Mouse (Mus musculus) lung, embryonic 14.5 days (tissue): ENCODE data around the gene Cpt1c. TPM values are rescaled to one million over a fixed set of nuclear protein-coding genes. Genes with fewer than 3 reads are reported as not detected.
"Not testable (repeated sequence)": the region's sequence is repeated elsewhere in the genome, so short reads cannot be mapped to it uniquely, and the experiment has no call there.

Source experiments
- ATAC-seq: fragments of 200-750 bp; cut with Nextera tagmentation; 2 replicates; pipeline ENCODE4 v1.8.0; 2017; ENCODE audit warnings: mild to moderate bottlenecking, moderate TSS enrichment, moderate library complexity; ENCODE audit not compliant: insufficient read depth
- DNase-seq: peaks from one replicate; pipeline ENCODE4 v3.0.0-alpha.2; 2015
- H3K27ac ChIP-seq: fragments of 300-500 bp; sonication (generic); 2 replicates; pipeline ENCODE4 v1.5.1; 2014; ENCODE audit warnings: low read depth, mild to moderate bottlenecking, moderate library complexity
- H3K27me3 ChIP-seq: fragments of 300-500 bp; sonication (generic); 2 replicates; pipeline ENCODE4 v1.6.1; 2014; ENCODE audit warnings: low read length, control low read depth; ENCODE audit not compliant: insufficient read depth
- H3K36me3 ChIP-seq: fragments of 300-500 bp; sonication (generic); 2 replicates; pipeline ENCODE4 v1.6.1; 2014; ENCODE audit warnings: control low read depth; ENCODE audit not compliant: insufficient read depth
- H3K4me1 ChIP-seq: fragments of 300-500 bp; sonication (generic); 2 replicates; pipeline ENCODE4 v1.6.1; 2014; ENCODE audit warnings: antibody characterized with exemption, control low read depth; ENCODE audit not compliant: insufficient read depth
- H3K4me2 ChIP-seq: fragments of 300-500 bp; sonication (generic); 2 replicates; pipeline ENCODE4 v1.6.1; 2014; ENCODE audit warnings: mild to moderate bottlenecking
- H3K4me3 ChIP-seq: fragments of 300-500 bp; sonication (generic); 2 replicates; pipeline ENCODE4 v1.5.1; 2014; ENCODE audit warnings: low read depth, low read length
- H3K9ac ChIP-seq: fragments of 300-500 bp; sonication (generic); 2 replicates; pipeline ENCODE4 v1.6.1; 2014
- H3K9me3 ChIP-seq: fragments of 300-500 bp; sonication (generic); 2 replicates; pipeline ENCODE4 v1.6.1; 2016; ENCODE audit warnings: low read depth, low read length, control low read depth
- CTCF ChIP-seq: IDR thresholded peaks from 2 replicates; pipeline ENCODE4 v1.5.1; 2016; ENCODE audit warnings: antibody characterized with exemption, low read depth
- WGBS: fragments of 180-500 bp; shearing (Covaris S2); extraction: QIAGEN DNeasy Blood & Tissue Kit; methylation state at CpG from one replicate; pipeline ENCODE4 v1.1.7; 2014; 5-methylcytosine and 5-hydroxymethylcytosine counted together
- polyA plus RNA-seq: library from polyadenylated mRNA; unstranded; fragments of >200 nt; fragmentation: Nextera tagmentation; extraction: Ambion mirVana; gene quantifications from 2 replicates; pipeline ENCODE4 v1.2.1, GENCODE M21; 2014

Gene Cpt1c
- 14.9 and 15.5 TPM in 2 replicates for polyA plus RNA-seq

DNA sequence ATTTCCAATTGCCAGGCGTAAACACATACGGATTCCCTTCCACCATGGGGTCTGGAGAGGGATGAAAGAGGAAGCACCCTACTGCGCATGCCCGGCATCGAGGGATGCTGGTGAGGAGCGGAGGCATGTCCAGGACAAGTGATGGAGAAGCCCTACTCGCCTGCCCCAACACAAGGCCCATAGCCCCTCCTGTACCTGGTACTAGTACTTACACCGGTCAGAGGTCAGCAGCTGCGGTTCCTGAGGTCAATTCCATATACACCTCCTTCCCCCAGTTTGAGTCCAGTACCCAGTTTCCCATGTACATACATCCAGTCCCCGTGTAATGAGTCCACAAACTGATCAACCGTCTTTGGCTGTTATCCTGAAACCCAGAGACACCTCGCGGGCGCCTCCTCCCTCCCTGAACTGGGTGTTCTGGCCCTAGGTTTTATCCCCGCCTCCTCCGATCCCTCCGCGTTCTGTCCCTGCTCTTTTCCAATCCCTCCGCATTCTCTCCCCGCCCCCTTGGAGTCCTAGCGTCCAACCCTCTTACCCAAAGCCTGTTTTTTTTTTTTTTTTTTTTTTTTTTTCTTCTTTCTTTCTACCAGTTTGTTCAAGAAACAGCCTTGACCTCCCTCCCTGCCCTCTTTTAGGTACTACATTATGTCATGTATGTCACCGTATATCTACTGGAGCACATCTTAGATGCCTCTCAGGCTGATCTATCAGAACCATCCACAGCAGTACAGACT, at the start of gene Cpt1c:
Gene Cpt1c (minus strand): TSS at position 469 of the 734 bp plus-strand sequence.
- whole genome bisulfite sequencing = 2% methylated on average over 22 of the region's 22 CpGs

DNA sequence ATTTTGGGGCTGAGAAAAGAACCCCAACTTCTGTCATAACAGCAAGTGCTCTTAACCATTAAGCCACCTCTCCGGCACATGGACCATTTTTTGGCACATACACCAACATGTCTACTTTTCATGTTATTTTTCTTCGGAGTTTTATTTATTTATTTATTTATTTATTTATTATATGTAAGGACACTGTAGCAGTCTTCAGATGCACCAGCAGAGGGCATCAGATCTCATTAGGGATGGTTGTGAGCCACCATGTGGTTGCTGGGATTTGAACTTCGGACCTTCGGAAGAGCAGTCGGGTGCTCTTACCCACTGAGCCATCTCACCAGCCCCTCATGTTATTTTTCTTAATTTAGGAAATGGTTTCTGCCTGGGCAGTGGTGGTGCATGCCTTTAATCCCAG, 49.1 kb upstream of the Cpt1c start:
- H3K27me3 ChIP-seq, H3K27ac ChIP-seq, H3K4me2 ChIP-seq, H3K9me3 ChIP-seq, H3K4me1 ChIP-seq, H3K4me3 ChIP-seq, ATAC-seq, H3K9ac ChIP-seq: not testable (repeated sequence)
- DNase-seq = peak; percentile 47
- peaks cover 22% of the 10 kb centered on the region for H3K36me3 ChIP-seq
- 77% methylated on average over 5 of the region's 5 CpGs for WGBS
- TF ChIP-seq CTCF = peak; percentile 38

More for the DNA sequence above, at the start of gene Cpt1c:
- no peaks in the 10 kb centered on the region; the same call in 1 of the 2 replicates for H3K4me1 ChIP-seq
- H3K4me2 ChIP-seq = peak within 1 kb of the TSS; percentile 73
- peaks cover 38% of the 10 kb centered on the region for H3K36me3 ChIP-seq
- TF ChIP-seq CTCF = no peak
- ATAC-seq (peak; percentile 36), DNase-seq (peak; percentile 92)
- H3K27ac ChIP-seq = peak within 1 kb of the TSS; percentile 72
- H3K27me3 ChIP-seq = no peaks in the 10 kb centered on the region
- peak within 1 kb of the TSS; percentile 46 for H3K4me3 ChIP-seq
- peak within 1 kb of the TSS; percentile 41 for H3K9ac ChIP-seq
- H3K9me3 ChIP-seq = no peaks in the 10 kb centered on the region

DNA sequence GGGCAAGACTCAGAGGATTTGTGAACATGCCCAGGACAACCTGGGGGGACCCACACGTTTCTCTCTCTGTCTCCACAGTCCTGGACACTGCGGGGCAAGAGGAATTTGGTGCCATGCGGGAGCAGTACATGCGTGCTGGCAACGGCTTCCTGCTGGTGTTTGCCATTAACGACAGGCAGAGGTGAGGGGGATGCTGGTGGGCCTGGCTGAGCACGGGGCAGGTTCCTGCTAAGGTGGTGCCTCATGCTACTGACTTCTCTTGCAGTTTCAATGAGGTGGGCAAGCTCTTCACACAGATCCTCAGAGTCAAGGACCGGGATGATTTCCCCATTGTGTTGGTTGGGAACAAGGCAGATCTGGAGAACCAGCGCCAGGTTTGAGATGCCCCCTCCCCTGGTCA, 45.6 kb upstream of the Cpt1c start:
- Histone ChIP-seq H3K9me3 (no peaks in the 10 kb centered on the region), H3K4me3 (no peak overlapping the region), H3K4me1 (0 out of 2 replicates have a peak, but pooled peaks cover 7% of the 10 kb centered on the region), H3K27ac (no peak overlapping the region), H3K9ac (no peak overlapping the region), H3K4me2 (no peak overlapping the region), H3K27me3 (no peaks in the 10 kb centered on the region), H3K36me3 (no peaks in the 10 kb centered on the region)
- TF ChIP-seq CTCF = no peak
- WGBS = 66% methylated on average over 9 of the region's 9 CpGs
- ATAC-seq (no peak), DNase-seq (no peak)

DNA sequence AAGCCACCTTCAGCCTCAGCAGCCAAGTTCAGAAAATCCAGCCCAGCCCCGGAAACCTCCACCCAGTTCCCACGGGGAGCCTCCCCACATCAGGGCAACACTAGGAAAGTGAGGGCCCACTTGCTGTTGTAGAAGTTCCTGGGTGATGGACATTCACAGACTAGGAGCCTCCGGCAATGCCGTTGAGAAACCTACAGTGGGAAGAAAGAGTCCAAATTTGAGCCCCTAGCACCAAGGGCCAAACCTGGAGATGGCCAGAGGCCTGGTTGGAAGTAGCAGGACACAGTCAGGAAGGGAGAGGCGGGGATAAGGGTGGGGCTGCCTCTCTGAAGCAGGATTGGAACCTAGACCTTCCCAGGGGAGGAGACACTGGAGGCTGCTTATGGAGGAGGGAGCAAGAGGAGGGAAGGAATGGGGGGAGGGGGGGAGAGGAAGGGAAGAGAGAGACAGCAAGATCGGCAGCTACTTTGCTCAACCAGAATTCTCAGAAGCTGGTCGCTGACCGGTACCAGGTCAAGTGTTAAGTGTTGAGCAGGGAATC, 44.5 kb upstream of the Cpt1c start:
- peak; percentile 71 for DNase-seq
- H3K4me3 ChIP-seq = peak overlapping the region; percentile 96
- WGBS = 29% methylated on average over 8 of the region's 8 CpGs
- no peaks in the 10 kb centered on the region for H3K27me3 ChIP-seq
- peaks cover 15% of the 10 kb centered on the region for H3K4me1 ChIP-seq
- peak overlapping the region; percentile 21; the same call in 1 of the 2 replicates for H3K27ac ChIP-seq
- no peak for ATAC-seq
- peak overlapping the region; percentile 68 for H3K4me2 ChIP-seq
- 0 out of 2 replicates have a peak overlapping the region, but pooled peaks have one; percentile 14 for H3K9ac ChIP-seq
- H3K9me3 ChIP-seq = no peaks in the 10 kb centered on the region
- TF ChIP-seq CTCF = no peak
- H3K36me3 ChIP-seq = 0 out of 2 replicates have a peak, but pooled peaks cover 3% of the 10 kb centered on the region

DNA sequence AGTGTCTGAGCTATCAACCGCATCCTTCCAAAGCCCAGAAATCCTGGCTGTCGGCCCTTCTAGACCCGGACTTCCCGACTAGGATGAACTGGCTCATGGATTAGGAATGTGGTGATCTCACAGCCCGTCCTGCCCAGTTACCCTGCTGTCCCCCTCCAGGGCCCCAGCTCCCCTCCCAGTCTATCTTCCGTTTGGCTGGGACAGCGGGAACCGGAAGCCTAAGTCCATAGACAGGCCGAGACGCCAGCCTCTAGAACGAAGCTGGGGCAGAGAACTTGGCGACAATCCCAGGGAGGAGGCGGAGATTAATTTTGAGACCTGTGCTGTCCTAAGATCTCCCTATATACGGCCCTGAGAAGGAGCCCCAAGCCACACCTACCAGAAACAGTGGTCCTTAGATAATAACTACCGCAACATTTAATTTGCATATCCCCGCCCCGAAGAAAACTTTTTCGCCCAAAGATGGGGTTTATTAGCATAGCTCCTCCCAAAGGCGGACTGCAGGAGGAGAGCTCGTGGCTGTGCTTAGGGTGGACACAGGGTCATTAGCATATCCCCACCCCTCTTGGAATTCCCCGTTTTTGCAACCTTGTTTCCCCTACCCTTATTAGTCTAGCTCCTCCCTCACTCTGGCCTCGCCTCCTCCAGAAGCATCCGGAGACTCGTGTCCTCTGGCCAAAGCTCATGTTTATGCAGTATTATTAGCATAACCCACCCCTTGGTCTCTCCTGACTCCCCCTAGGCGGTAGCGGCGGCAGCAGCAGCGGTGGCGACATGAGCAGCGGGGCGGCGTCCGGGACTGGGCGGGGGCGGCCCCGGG, 42.8 kb upstream of the Cpt1c start, which contains the start of gene Rras:
Gene Rras (plus strand): TSS at position 720 of the 820 bp plus-strand sequence.
- TF ChIP-seq CTCF = no peak; the same call in 1 of the 2 replicates
- Histone ChIP-seq H3K9me3 (no peaks in the 10 kb centered on the region), H3K4me2 (peak within 1 kb of the TSS; percentile 68), H3K36me3 (peaks cover 19% of the 10 kb centered on the region), H3K27ac (peak within 1 kb of the TSS; percentile 98), H3K9ac (peak within 1 kb of the TSS; percentile 92), H3K27me3 (no peaks in the 10 kb centered on the region), H3K4me1 (peaks cover 15% of the 10 kb centered on the region), H3K4me3 (peak within 1 kb of the TSS; percentile 96)
- ATAC-seq (peak; percentile 93), DNase-seq (peak; percentile 98)
- WGBS = 0% methylated on average over 36 of the region's 36 CpGs

DNA sequence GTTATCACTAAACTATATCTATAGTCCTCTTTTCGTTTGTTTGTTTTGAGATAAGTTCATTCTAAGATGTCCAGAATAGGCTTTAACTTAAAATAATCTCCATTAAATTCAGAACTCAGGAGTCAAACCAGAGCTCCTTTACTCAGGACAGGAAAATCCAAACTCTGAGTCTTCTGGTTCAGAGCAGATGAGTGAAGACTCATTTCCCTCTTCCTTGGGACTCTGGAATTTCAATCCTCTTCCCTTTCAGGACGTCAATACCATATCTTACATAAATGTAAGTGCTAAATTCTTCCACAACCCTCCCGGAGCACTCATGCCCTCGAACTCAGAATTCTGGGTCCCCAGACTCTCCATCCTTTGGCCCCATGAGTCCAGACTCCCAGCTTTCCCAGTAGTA, 42.1 kb upstream of the Cpt1c start:
- Histone ChIP-seq H3K36me3 (peaks cover 26% of the 10 kb centered on the region), H3K4me2 (peak overlapping the region; percentile 68), H3K9ac (peak overlapping the region; percentile 92), H3K4me3 (peak overlapping the region; percentile 96), H3K27ac (peak overlapping the region; percentile 98), H3K27me3 (no peaks in the 10 kb centered on the region), H3K9me3 (no peaks in the 10 kb centered on the region), H3K4me1 (peaks cover 15% of the 10 kb centered on the region)
- whole genome bisulfite sequencing = 0% methylated on average over 4 of the region's 4 CpGs
- TF ChIP-seq CTCF = no peak
- no peak for DNase-seq
- ATAC-seq = no peak
